Mouse (Mus musculus) inflammation-experienced regulatory T-cells, adult 6 months (primary cell): ENCODE data around the gene Id1. TPM values are rescaled to one million over a fixed set of nuclear protein-coding genes. Genes with fewer than 3 reads are reported as not detected.

Source experiments
- ATAC-seq: one replicate; pipeline ENCODE4 v1.8.0; 2017
- polyA plus RNA-seq, 3 experiments: library from polyadenylated mRNA; unstranded; fragments of 100-300 nt; shearing (Covaris generic); gene quantifications; one replicate each; pipeline ENCODE4 v1.2.1; 2017

The Id1 gene
- polyA plus RNA-seq, 3 experiments from 2014 or later: 0.91 TPM; not detected in 2

DNA sequence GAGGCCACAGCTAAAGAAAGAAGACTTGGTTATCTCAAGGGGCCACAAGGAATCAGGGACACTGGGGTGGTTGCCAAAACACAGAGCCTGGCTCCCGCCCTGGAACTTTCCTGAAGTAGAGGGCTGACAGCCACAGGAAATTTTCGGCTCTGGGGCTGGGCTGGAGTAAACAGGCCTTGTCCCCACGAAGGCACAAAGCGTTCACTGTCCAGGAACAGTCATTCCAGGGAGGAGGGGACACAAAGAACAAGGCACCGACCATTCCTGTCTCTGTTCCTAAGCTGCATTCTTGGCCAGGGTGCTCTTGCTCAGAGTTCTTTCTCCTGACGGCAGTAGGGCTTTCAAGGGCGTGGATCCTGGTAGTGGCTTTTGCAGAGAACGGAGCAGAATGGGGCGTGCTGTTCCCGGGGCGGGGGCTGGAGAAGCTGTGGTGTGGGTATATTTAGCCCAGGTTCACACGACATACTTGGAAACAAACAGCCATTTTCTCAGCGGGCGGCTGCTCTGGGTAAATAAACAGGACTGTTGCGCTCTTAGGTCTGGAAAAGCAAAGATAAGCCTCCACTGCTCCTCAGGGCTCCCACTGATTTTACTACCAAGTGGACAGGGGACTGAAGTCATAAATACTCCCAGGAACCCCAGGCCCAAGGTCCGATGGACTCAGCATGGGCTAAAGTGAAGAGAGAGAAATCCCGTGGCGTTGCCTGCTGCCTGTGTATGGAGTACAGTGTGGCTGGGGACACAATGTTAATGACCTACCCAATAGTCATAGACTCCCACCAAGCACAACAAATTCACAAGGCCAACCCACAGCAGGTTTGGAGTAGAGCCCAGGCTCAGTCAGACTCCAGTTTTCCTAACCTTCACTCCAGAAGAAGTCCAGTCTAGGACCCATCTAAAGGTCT, 49.6 kb downstream of the Id1 start:
- no peak for ATAC-seq

Other genes with a start within 250 kb of the Id1 start
- gene Defb22, start 246.1 kb upstream of the Id1 start, polyA plus RNA-seq: not detected
- gene Defb26, start 224.6 kb upstream of the Id1 start, polyA plus RNA-seq: not detected
- gene Defb28, start 218.0 kb upstream of the Id1 start, polyA plus RNA-seq: not detected
- not detected for gene Defb29, start 196.2 kb upstream of the Id1 start, polyA plus RNA-seq
- not detected for gene Gm17416, start 166.9 kb upstream of the Id1 start, polyA plus RNA-seq
- gene Defb21, start 163.5 kb upstream of the Id1 start, polyA plus RNA-seq: not detected
- not detected for gene Defb19, start 155.9 kb upstream of the Id1 start, polyA plus RNA-seq
- not detected for gene Defb45, start 136.9 kb upstream of the Id1 start, polyA plus RNA-seq
- not detected for gene Defb36, start 131.9 kb upstream of the Id1 start, polyA plus RNA-seq
- 1 to 10 TPM in 1 of 3 experiments, not detected in 2; 1.4 TPM for gene Defb25, start 113.2 kb upstream of the Id1 start, polyA plus RNA-seq
- gene Rem1, start 109.3 kb upstream of the Id1 start, polyA plus RNA-seq: not detected
- gene H13, start 66.8 kb upstream of the Id1 start, polyA plus RNA-seq: 10 to 100 TPM; 61.6 to 72.9 (median 72.1) TPM
- gene Mcts2, start 49.2 kb upstream of the Id1 start, polyA plus RNA-seq: 1 to 10 TPM; 2.4 to 3.7 (median 2.5) TPM
- not detected for gene Cox4i2, start 17.9 kb downstream of the Id1 start, polyA plus RNA-seq
- gene Bcl2l1, start 95.5 kb downstream of the Id1 start, polyA plus RNA-seq: 10 to 100 TPM; 36.5 to 64.5 (median 41.8) TPM
- 10 to 100 TPM in 1 of 3 experiments, 1 to 10 TPM in 2; 5.3 to 56.1 (median 5.7) TPM for gene Tpx2, start 111.7 kb downstream of the Id1 start, polyA plus RNA-seq
- not detected for gene Mylk2, start 175.1 kb downstream of the Id1 start, polyA plus RNA-seq
- gene Foxs1, start 197.0 kb downstream of the Id1 start, polyA plus RNA-seq: not detected
- gene Dusp15, start 215.4 kb downstream of the Id1 start, polyA plus RNA-seq: not detected
- gene Ttll9, start 226.2 kb downstream of the Id1 start, polyA plus RNA-seq: 1 to 10 TPM in 2 of 3 experiments, under 1 TPM in 1; 0.92 to 1.6 (median 1.0) TPM